In the genomic region with DNA sequence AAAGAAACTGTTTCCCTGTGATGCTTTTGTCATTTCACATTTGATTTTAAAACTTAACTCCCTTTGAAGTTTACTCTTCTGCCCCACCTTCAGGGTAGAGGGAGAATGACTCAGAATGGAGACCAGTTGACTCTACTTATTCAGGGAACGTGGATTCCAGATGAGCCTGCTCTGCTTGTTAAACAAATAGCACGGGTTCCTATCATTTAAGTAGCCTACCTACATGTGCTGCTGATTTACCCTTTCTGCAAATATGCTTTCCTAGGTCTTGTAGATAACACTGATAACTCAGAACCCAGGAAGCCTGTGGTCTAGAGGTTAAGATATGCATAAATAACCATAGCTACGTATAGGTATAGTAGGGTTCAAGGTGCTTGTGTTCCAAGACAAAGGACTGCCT, we compare ENCODE assay signal across 20 mouse cellular contexts. TPM values are rescaled to one million over a fixed set of nuclear protein-coding genes. Genes with fewer than 3 reads are reported as not detected.
DNase-seq lines count a peak whose midpoint lies in the region; ATAC-seq and TF ChIP-seq lines count a peak whose summit lies in the region.
"Had no signal": no experiment of that assay in that cellular context is flagged by ENCODE, and none has a peak within 500 bp of the region (broad histone marks: within the 10 kb centered on the region; RNA-seq: fewer than 3 reads in every experiment).

No protein-coding gene starts in this region.

- TF ChIP-seq EP300 in stomach, postnatal 0 days (optimal IDR thresholded peaks at IDR 0.05): no peak

- H3K36me3 ChIP-seq in stomach, postnatal 0 days (ENCODE audit: control insufficient read depth, insufficient read depth, low read length): no peaks in the 10 kb centered on the region
- no peaks in the 10 kb centered on the region for H3K36me3 ChIP-seq in limb, embryonic 10.5 days
- H3K36me3 ChIP-seq: heart, embryonic 15.5 days; hindbrain, embryonic 10.5 days; intestine, embryonic 15.5 days; kidney, embryonic 15.5 days; midbrain, embryonic 12.5 days; neural tube, embryonic 15.5 days had no signal

- no peak overlapping the region for H3K9ac ChIP-seq in stomach, postnatal 0 days (ENCODE audit: low read length)
- H3K9ac ChIP-seq: forebrain, postnatal 0 days; heart, embryonic 15.5 days; intestine, embryonic 15.5 days; kidney, embryonic 15.5 days; midbrain, embryonic 12.5 days; neural tube, embryonic 15.5 days had no signal

- H3K9me3 ChIP-seq in stomach, postnatal 0 days (ENCODE audit: control insufficient read depth, low read length): no peaks in the 10 kb centered on the region
- H3K9me3 ChIP-seq in limb, embryonic 10.5 days (replicated peaks): no peaks in the 10 kb centered on the region
- H3K9me3 ChIP-seq: heart, embryonic 15.5 days; hindbrain, embryonic 10.5 days; intestine, embryonic 15.5 days; kidney, embryonic 15.5 days; midbrain, embryonic 12.5 days; neural tube, embryonic 15.5 days had no signal

- peak; percentile 83 for ATAC-seq in stomach, postnatal 0 days (ENCODE audit: low FRiP score, low TSS enrichment)
- ATAC-seq: forebrain, postnatal 0 days; intestine, embryonic 15.5 days; Patski had no signal

- no peak overlapping the region for H3K4me3 ChIP-seq in stomach, postnatal 0 days (ENCODE audit: low read depth, low read length)
- no peak overlapping the region for H3K4me3 ChIP-seq in limb, embryonic 10.5 days
- H3K4me3 ChIP-seq: erythroblast, embryonic 14.5 days; heart, adult 2 months; heart, embryonic 15.5 days; hindbrain, embryonic 10.5 days; intestine, embryonic 15.5 days; kidney, embryonic 15.5 days; midbrain, embryonic 12.5 days; neural tube, embryonic 15.5 days had no signal

- H3K4me1 ChIP-seq in stomach, postnatal 0 days (replicated peaks; ENCODE audit: control insufficient read depth, insufficient read depth): no peaks in the 10 kb centered on the region
- peaks cover 7% of the 10 kb centered on the region for H3K4me1 ChIP-seq in limb, embryonic 10.5 days

- peak; percentile 26 for TF ChIP-seq CTCF in stomach, postnatal 0 days (IDR thresholded peaks at IDR 0.05; ENCODE audit: low read depth)

- H3K27ac ChIP-seq in stomach, postnatal 0 days (replicated peaks): peak overlapping the region; percentile 30; the same call in 1 of the 2 replicates
- H3K27ac ChIP-seq in limb, embryonic 10.5 days: no peak overlapping the region
- H3K27ac ChIP-seq: heart, adult 2 months; heart, embryonic 15.5 days; hindbrain, embryonic 10.5 days; intestine, embryonic 15.5 days; kidney, embryonic 15.5 days; midbrain, embryonic 12.5 days; neural tube, embryonic 15.5 days had no signal

- no peak overlapping the region for H3K4me2 ChIP-seq in stomach, postnatal 0 days (replicated peaks; ENCODE audit: low read depth)
- H3K4me2 ChIP-seq: heart, embryonic 15.5 days; intestine, embryonic 15.5 days; kidney, embryonic 15.5 days; midbrain, embryonic 12.5 days; neural tube, embryonic 15.5 days had no signal

- peak; percentile 21 for DNase-seq in thymus, postnatal 0 days (ENCODE audit: low spot score)
- DNase-seq in thymus, postnatal 4 days: no peak
- DNase-seq in ES-CJ7 (ENCODE audit: low read depth, low spot score): peak; percentile 48
- DNase-seq in induced T-regulatory cell, adult 2 months (ENCODE audit: low read depth): peak; percentile 64
- DNase-seq in stomach, postnatal 0 days (ENCODE audit: low spot score): no peak
- DNase-seq in cerebellum, postnatal 10 days: no peak
- no peak for DNase-seq in limb, embryonic 10.5 days (ENCODE audit: low spot score)
- DNase-seq: cerebellum, adult 11 months; cerebellum, postnatal 36 days; forebrain, postnatal 0 days; heart, adult 2 months; left cerebral cortex, postnatal 4 days had no signal

- H3K27me3 ChIP-seq in stomach, postnatal 0 days (ENCODE audit: control insufficient read depth, insufficient read depth, low read length): no peaks in the 10 kb centered on the region
- no peaks in the 10 kb centered on the region for H3K27me3 ChIP-seq in limb, embryonic 10.5 days (ENCODE audit: low read depth, poor library complexity, severe bottlenecking)
- H3K27me3 ChIP-seq: heart, embryonic 15.5 days; intestine, embryonic 15.5 days; kidney, embryonic 15.5 days; midbrain, embryonic 12.5 days; neural tube, embryonic 15.5 days; Patski had no signal

- WGBS in stomach, postnatal 0 days: 36% methylated on average over 3 of the region's 3 CpGs
- 58% methylated on average over 3 of the region's 3 CpGs for WGBS in limb, embryonic 10.5 days

RNA-seq across cellular contexts. Expression of a gene that starts 3.7 kb away (rescaled TPM):
- 27.4 and 30.1 TPM in 2 replicates for polyA plus RNA-seq in thymus, postnatal 0 days (2015; fragmentation: Nextera tagmentation; extraction: Ambion mirVana)
- 4.3 and 5.2 TPM in 2 replicates for polyA plus RNA-seq in stomach, postnatal 0 days (2015; fragmentation: Nextera tagmentation; extraction: Ambion mirVana)
- 30.6 and 31.1 TPM in 2 replicates for polyA plus RNA-seq in limb, embryonic 10.5 days (2016; fragmentation: Nextera tagmentation; extraction: Ambion mirVana)
- polyA plus RNA-seq: heart, adult 2 months had no signal

RNA-seq across cellular contexts. Expression of a gene that starts 5.9 kb away (rescaled TPM):
- 3,209 and 3,306 TPM in 2 replicates for polyA plus RNA-seq in thymus, postnatal 0 days (2015; fragmentation: Nextera tagmentation; extraction: Ambion mirVana)
- polyA plus RNA-seq in stomach, postnatal 0 days (2015; fragmentation: Nextera tagmentation; extraction: Ambion mirVana): 1,988 and 2,229 TPM in 2 replicates
- 1,295 and 1,533 TPM in 2 replicates for polyA plus RNA-seq in limb, embryonic 10.5 days (2016; fragmentation: Nextera tagmentation; extraction: Ambion mirVana)

RNA-seq across cellular contexts. Expression of a gene that starts 19.0 kb away (rescaled TPM):
- polyA plus RNA-seq in thymus, postnatal 0 days (2015; fragmentation: Nextera tagmentation; extraction: Ambion mirVana): 931 and 1,018 TPM in 2 replicates
- 843 and 974 TPM in 2 replicates for polyA plus RNA-seq in stomach, postnatal 0 days (2015; fragmentation: Nextera tagmentation; extraction: Ambion mirVana)
- polyA plus RNA-seq in limb, embryonic 10.5 days (2016; fragmentation: Nextera tagmentation; extraction: Ambion mirVana): 536 and 653 TPM in 2 replicates

RNA-seq across cellular contexts. Expression of a gene that starts 19.1 kb away (rescaled TPM):
- 54.3 and 63.3 TPM in 2 replicates for polyA plus RNA-seq in thymus, postnatal 0 days (2015; fragmentation: Nextera tagmentation; extraction: Ambion mirVana)
- polyA plus RNA-seq in stomach, postnatal 0 days (2015; fragmentation: Nextera tagmentation; extraction: Ambion mirVana): 52.3 and 54.4 TPM in 2 replicates
- polyA plus RNA-seq in limb, embryonic 10.5 days (2016; fragmentation: Nextera tagmentation; extraction: Ambion mirVana): 35.4 and 37.9 TPM in 2 replicates

RNA-seq across cellular contexts. Expression of a gene that starts 32.0 kb away (rescaled TPM):
- polyA plus RNA-seq in thymus, postnatal 0 days (2015; fragmentation: Nextera tagmentation; extraction: Ambion mirVana): 35.7 and 37.1 TPM in 2 replicates
- 6.9 and 10.3 TPM in 2 replicates for polyA plus RNA-seq in stomach, postnatal 0 days (2015; fragmentation: Nextera tagmentation; extraction: Ambion mirVana)
- 54.8 and 61.0 TPM in 2 replicates for polyA plus RNA-seq in limb, embryonic 10.5 days (2016; fragmentation: Nextera tagmentation; extraction: Ambion mirVana)
- polyA plus RNA-seq: erythroblast, embryonic 14.5 days had no signal

Comparison
In these comparisons a context has a peak if more than half of its experiments do, and no peak if none do; other contexts are left out.
1. DNase-seq: peak in thymus, postnatal 0 days (single experiment), ES-CJ7 (single experiment) and induced T-regulatory cell, adult 2 months (single experiment); none in thymus, postnatal 4 days (single experiment), stomach, postnatal 0 days (single experiment), cerebellum, postnatal 10 days (0 of 2) and limb, embryonic 10.5 days (single experiment).